Mouse (Mus musculus) erythroblast, embryonic 14.5 days (primary cell): ENCODE measurements around the gene Fhad1.

Experiments
- GATA1 ChIP-seq: IDR thresholded peaks from 2 replicates; pipeline ENCODE4 v1.6.1; 2012; ENCODE audit warnings: low read length, inconsistent platforms, mixed read lengths
- TAL1 ChIP-seq: IDR thresholded peaks from 3 replicates; pipeline ENCODE4 v1.6.1; 2012; ENCODE audit warnings: low read length, inconsistent platforms, mixed read lengths

GRCm38 (mm10) chr4:142061485-142062240 is 46.8 kb upstream of the Fhad1 start:
- no peak for TF ChIP-seq TAL1
- TF ChIP-seq GATA1, result no peak
